Mouse (Mus musculus) kidney, postnatal 36 days (tissue): ENCODE results near the gene Scgb1b2.

Experiments used
- DNase-seq, 2 experiments: peaks; one replicate each; pipeline ENCODE4 v3.0.0; 2021 to 2022; ENCODE audit warnings: mixed read lengths in 2 of 2

Scgb1b2 gene

GRCm38 (mm10) chr7:31291721-31292120, at the start of gene Scgb1b2:
TSS of gene Scgb1b2 (minus strand) at chr7:31291821.
- DNase-seq, result no peak

GRCm38 (mm10) chr7:31290208-31290607, 1.4 kb downstream of the Scgb1b2 start, which contains the start of gene Scgb2b2:
TSS of gene Scgb2b2 (plus strand) at chr7:31290508.
- DNase-seq, result no peak
